Mouse (Mus musculus) heart, adult 9 months (tissue): ENCODE results near the gene Dlg2.
"Not testable (repeated sequence)": the region's sequence is repeated elsewhere in the genome, so short reads cannot be mapped to it uniquely, and the experiment has no call there.

Experiments used
- DNase-seq, 2 experiments: peaks; one replicate each; pipeline ENCODE4 v3.0.0; 2022; ENCODE audit warnings: low spot score in 2 of 2

The Dlg2 gene

DNA sequence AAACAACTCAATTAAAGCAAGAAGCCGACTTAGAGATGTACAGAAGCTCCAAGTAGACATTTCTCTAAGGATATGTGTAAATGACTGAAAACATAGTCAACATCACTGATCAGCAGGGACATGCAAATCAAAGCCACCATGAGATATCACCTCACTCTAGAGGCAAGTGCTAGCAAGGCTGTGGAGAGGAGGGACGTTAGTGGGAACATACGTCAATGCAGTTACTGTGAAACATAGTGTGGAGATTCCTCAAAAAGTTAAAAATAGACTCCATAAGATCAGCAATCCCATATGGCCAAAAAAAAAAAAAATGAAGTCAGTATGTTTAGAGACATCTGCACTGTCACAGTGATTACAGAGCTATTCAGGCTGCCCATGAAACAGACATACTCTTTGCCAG lies 349.2 kb downstream of the Dlg2 start:
- no peak for DNase-seq

DNA sequence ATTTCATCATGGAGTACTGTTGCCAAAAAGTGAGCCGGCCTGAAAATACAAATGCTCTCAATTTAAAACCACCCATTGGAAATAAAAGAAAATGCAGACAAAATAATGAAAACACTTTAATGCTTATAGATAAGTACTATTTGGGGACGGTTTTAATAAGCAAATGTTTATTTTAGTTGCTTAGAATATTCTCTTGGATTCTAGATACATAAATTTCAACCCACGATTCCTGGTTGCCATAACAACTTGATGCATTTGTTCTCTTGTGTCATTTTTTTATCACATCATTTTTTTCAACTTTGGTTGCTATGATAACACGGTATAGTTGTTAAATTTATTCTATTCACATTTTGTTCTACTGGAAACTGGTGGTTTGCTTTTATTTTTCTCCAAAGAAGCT lies 364.8 kb downstream of the Dlg2 start:
- no peak for DNase-seq

DNA sequence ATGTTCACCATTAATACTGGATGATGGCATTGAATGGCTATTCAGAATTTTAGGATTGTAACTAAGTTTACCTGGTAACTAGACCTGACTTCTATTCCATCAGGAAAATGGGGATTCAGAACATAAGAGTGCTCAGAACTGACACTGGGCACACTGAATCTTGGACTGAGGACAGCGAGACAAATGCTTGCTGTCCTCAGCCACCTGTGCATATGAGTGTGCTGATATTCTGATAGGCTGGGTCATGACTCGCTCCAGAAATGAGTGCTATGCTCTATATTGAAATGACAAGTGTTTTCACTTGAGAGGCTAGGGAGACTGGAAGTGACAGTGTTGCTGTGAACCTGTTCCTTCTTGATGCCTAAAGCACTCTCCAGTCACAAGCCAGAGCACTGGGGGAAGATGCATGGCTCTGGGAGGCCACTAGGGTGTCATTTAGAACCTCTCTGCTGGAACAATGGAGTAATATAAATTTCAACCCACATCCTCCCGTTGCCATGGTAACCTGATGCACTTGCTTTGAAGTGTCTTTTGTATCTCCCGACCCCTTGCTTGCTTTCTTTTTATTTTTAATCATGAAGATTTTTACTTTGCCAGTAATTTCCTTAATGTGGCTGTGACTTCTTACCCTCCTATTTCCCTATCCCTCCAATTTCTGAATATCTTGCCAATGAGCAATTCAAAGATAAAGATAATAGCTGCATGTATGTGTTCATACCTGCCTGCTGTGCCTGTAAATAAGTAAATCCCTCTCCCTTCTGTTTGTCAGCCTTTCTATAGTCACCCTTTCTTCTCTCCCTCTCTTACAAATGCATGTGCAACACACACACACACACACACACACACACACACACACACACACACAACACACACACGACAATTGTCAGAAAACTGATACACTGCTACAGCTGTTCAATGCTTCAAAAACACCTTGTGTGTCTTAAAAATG lies 367.1 kb downstream of the Dlg2 start:
- no peak for DNase-seq

DNA sequence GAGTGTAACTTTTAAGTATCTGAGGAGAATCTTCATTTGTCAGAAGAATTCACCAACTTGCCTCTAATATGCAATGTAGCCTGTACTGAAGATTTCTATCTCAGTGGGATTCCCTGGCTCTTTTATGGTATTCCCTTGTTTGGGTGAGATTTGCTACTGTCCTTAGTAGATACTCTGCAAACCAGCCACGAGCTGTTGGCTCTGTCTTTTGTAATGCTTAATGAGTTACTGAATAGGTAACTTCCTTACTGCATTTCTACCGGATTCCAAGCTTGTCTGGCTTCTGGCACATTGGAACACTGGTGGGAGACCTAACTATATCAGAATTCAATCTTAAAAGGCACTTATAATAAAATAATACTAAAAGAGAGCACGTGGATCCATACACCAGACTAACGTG lies 400.3 kb downstream of the Dlg2 start:
- not testable (repeated sequence) for DNase-seq

DNA sequence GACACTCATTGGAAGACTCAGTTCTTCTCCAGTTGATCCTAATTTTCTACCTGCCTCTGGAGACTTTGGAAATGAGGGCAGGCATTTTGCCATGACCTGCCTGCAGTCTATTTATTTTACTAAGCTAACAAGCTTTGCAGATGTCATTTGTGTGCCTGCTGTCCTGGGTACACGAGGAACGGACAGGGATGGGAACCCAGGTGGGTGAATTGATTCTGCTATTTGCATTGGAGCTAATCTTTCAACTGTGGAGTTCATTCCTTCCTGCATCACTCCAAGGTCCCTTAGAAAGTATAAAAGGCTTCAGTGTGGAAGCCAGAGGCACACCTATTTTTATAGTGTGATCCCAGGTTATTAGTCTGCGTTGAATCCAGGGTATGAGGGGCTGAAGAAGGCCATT lies 406.3 kb downstream of the Dlg2 start:
- no peak for DNase-seq

DNA sequence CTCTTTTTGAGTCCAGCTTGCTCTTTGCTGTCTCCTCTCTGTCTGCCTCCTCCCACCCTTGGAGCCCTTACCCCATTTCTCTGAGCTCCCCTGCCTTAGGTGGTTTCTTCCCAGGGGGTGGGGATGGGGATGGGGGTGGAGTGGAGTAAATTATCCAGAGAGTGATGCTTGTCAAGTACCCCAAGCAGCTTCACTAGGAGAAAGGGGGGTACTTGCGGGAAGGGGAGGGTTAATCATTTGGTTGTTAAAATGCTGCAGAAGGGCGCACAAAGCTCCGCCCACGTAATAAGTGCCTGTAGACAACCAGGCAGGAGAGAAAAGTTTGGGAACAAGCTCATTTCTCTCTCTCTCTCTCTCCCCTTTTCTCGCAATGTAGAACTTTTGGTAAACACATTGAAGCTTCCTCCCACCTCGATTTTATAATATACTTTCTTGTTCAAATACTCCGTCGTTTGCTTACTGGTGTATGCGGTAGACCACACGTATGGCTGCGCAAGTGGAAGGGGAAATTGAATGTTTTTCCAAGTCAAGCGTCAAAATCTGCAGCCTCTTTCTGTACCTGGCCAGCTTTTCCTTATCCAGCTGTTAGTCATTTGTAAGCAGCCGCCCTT lies 410.0 kb downstream of the Dlg2 start:
- DNase-seq: no peak

DNA sequence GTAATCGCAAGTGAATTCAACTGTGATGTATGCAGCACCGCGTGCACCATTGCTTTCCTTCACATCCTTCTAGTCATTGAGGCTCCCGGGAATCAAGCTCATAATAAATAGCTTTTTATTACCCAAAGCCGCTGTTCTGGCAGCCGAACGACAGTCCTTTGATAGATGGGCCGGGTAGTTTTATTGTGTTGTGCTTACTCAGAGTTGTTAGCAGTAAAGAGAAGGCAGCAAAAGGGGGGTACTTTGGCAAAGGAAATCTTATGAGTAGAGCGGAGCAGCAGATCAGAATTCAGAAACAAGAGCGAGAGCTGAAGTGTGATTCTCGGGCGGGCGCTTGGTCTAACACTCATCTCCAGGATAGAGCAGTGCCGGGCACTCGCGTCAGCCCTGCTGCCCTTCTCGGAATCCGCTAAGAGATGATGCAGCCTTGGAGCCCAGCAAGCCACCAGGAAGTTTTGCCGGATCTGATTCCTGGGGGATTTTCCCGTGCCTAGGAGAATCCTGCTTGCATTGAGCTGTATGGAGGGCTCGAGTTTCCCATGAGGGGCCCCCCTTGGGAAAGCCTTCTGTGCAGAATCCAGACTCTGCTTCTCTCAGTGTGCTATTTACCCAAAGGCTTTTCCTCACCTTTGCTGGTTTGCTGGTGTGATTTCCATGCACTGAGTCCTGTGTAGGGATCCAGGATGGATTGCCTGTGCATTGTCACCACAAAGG lies 410.7 kb downstream of the Dlg2 start:
- no peak for DNase-seq

DNA sequence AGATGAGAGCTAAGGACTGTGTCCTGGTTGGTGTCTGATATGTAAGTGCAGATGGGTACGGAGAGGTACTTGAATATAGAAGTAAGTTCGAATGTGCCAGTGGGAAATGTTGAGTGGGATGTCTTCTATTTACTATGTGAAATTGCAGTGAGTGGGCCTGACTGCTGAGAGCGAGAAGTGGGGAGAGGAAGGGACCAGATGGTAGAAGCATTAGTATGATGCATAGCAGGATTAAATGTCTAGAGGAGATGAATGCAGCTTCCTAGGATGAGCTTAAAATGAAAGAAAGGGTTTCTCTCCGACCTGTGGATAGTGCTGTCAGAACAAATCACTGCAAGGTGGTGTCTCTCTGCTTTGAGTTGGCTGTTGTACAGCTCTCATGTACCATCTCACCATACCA lies 451.0 kb downstream of the Dlg2 start:
- DNase-seq: no peak

DNA sequence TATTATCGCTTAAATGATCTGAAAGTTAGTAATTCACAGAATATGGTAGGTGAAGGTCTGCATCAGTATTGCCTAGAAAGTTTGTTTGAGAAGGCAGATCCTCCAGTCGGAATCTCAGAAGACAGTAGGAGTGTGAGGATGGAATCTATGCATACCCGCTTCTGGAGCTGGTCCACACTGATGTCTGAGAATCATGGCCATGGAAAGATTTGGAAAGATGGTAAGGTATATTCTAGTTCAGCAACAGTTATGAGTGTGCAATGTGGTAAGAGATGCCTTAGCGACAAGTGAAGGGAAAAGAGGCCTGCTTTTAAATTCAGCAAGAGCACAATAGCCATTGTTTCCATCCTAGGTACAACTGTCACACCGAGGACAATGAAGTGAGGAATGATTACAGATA lies 464.3 kb downstream of the Dlg2 start:
- DNase-seq: no peak

DNA sequence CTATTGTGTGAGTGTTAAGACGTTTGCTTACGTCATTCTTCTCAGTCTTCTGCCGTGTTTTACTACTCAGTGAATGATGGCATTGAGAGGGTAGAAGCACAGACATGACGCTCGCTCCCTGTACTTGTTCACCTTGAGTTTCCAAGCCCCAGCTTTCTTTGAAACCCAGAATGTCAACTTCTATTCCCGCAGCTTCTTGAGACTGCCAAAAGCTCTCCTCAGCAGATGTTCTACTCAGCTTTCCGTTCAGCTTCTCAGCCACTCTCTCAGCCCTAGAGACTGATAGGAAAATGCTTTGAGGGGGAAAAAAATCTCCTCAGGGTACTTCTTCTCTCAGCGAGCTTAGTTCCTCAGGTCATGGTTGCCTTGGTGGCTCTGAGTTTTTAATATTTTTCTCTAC lies 470.6 kb downstream of the Dlg2 start:
- DNase-seq: no peak

DNA sequence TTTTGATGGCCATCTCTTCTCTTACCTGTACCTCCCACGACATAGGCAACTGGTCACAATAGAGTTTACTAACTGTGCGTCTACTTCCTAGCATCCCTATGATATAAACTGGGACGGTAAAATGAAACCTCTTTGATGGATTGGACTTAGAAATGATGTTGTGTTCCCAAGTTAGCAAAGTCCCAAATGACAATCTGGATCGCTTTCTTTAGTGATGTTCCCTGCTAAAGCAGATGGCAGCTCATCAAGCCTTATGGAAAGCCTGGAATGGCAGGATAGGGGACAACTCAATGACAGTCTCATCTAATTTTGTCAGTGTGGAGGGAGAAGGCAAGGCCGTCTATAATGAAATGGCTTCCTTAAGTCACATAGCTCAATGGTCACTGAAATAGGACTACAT lies 472.7 kb downstream of the Dlg2 start:
- no peak for DNase-seq

DNA sequence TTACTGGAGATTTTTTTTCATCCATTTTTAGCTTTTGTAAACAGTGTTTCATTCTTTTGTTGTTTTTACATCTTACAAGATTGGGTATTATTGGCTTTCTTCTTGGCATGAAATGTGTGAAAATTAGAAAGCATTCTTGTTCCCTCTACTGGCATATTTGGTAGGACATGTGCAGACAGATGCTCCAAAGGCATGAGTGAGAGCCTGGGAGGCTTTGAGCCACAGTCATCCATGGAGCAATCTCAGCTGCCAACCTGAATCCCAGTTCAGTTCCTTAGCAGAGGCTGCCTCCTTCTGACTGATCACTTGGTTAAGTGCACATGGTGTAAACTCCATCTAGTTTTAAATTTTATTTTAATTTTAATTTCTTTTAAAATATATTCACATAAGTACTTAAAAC lies 500.8 kb downstream of the Dlg2 start:
- no peak for DNase-seq

DNA sequence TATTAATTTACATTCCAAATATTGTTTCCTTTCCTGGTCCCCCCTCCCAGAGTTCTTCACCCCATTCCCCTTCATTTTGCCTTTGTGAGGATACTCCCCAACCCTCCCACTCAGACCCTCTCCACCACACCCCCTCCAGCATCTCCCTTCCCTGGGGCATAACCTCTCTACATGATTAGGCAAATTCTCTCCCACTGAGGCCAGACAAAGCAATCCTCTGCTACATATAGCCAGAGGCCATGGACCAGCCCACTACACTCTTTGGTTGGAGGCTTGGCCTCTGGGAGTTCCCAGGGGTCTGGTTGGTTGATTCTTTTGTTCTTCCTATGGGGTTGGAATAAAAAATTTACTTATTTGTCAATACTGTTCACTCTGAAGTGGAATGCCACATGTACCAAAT lies 505.6 kb downstream of the Dlg2 start:
- DNase-seq: no peak

DNA sequence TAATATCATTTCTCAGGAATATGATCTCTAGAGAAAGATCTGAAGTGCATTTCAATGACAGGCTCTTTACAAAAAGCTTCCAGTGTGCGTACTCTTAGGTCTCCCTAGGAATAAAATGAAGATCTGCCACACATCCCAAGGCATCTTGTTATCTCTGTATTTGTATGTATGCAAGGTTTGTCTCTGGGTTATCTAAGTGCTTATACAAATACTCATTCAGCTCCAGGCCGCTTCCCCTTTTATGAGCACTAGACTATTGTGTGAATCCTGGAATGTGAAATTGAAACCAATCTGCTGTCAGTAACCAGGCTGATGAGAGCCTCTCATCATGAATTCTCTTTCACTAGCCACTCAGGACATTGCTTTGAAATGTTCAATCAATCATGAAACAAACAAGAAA lies 534.2 kb downstream of the Dlg2 start:
- no peak for DNase-seq

DNA sequence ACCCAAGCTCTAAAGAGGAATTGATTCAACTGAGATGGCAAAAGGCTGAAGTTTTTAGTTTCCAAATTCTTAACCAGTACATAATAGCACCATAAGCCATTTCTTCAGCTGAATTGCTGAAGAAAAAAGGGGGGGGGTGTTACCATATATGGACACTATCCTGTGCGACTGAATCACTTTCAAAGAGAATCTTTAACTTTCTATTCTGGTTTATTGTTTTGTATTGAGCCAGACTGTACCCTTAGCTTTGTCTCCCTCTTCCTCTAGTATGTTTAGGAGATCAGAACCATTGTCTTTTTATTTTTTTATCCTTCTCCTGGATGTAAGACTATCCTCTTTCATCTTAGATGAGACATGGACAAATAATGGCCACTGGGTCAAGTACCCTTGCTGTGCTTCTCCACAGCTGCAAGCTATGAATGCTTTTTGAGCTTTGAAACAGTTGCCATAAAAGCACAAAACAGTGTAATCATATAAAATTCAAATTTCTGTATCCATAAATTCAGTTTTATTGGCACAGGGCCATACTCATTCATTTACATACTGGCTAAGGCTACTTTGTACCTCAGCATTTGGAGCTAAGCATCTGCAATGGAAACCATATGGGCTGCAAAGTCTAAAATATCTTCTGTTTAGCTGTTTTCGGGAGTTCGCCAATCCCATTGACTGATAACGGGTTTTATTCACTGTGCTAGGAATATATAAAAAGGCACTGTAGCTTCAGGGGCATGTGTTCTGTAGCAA lies 568.7 kb downstream of the Dlg2 start:
- DNase-seq: no peak

DNA sequence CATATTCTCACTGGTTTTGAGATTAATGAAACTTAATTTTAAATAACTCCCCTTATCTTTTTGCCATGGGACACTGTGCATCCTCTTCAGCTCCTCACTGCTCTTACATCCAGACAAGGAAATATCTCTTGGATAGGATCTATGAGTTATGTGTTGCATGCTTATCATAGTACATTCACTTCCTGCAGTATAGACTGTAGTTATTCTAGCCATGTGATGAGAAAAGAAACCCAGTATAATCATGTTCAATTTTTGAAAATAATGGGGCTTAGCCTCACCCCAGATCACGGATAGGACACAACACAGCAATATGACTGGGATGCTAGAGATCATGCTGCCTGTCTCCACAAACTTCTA lies 569.2 kb downstream of the Dlg2 start:
- no peak for DNase-seq

DNA sequence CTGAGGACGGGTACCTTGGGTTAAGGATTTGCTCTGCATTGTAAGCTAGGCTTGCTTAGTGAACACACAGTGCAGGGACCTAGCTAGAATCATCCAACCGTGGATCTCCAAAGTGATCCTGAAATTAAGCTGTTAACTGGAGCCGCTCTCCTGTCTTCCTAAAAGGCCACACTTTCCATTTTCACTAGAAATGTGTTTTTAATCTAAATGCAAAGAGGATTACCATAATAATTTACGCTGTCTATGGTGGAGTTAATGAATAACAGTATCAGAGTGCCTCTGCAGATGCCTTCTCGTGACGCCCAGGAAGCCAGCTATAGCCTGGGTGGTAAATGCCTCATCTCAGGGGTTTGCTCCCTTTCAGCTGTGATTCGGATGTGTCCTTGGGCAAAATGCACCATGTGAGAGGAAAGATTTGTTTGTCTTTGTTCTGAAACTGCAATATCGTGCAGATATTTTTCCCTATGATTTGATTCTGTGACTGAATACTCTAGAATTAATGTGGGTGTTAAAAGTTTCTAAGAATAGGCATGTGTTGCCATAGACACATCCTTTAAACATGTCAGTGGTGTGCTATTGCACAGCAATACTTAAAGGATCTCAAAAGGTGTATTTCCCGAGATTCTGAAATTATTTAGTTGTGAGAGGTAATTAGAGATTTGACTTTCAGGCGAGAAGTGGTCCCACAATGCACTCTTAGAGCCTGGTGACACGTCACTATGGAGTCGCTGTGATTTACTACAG lies 587.0 kb downstream of the Dlg2 start:
- DNase-seq: no peak

DNA sequence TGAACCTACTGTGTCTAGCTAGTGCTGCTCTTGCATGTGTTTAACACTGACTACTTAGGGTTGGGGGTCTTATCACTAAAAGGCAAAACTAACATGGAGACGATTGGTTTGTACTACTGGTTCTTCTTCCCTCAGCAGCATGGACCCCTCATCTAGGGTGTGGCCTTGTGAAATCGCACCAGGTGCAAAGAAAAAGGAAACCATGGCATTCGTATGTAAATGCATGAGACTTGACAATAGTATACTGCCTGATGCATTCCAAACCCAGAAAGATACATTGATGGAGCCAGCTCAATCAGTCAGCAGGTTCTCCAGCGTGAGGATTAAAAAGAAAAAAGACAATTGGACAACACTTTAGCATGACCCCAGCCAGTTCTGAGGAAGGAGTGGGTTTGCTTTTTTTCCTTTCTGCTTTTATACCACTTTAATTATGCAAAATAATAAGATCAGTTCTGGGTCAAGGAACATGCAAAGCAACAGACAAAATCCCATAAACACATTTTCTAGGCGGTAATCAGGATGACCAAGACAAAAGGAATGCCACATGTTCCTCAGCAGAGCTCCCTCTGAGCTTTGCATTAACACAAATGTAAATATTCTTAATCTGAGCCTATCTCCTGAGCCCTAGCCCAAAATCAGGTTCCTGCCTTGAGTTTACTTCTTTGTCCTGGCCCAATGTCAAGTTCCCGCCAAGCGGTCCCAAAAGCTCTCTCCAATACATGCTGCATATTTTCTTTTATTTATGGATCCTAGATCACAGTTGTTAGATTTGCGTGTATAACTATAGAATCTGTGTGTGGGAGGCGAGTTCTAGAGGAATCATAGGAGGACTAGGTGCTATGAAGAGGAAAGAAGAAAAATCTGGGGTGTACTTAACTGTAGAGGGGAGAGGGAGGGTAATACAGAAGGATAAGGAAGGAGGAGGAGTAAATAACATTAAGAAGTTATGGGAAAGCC lies 595.6 kb downstream of the Dlg2 start:
- no peak for DNase-seq

DNA sequence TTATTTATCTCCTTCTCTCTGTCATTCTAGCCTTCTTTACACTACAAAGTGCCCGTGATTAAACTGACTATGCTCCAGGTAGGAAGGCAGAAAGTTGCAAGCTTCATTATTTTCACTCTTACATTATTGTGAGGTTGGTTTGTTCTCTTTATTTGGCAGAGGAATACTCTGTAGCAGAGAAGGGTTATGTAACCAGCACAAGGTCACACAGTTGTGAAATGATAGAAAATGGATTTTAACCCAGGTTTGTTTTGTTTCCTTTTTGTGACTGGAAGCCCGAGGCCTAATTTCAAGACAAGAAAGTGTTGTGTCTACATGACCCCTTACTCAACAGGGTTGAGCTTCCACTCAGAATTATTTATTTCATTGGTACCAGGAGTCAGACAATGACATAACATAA lies 609.6 kb downstream of the Dlg2 start:
- DNase-seq: no peak

DNA sequence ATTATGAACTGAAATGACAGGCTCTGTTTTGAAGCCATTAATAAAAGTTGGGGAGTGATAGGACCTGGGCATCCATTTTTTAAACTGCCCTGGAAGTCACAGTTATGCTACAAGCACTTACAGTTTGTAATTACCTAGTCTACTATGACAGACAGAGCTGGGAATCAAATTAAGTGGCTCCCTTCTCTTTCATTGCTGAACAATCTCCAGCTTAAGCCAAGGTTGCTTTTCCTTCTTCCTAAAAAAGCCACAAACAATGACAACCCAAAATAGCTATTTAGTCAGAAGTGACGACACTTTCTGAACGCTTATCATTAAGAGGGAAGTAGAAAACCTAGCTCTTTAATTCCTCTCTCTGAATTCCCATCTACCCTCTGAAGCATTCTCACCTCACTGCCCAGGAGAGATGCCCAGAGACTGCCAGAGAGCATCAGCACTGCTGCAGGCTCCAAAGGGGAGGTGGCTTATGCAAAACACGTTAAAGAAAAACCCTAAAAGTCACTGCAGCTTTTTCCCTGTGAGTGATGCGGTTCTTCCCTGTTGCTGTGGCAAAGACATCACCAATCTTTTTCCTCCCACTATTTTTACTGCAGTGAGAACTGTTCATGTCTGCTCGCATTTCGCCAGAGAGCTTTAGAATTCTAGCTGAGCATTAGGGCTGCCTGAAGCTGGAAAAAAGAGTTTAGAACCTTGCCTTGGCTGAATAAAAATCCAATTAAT lies 612.9 kb downstream of the Dlg2 start:
- DNase-seq: peak in 1 of 2 experiments; percentile 5
